Mouse (Mus musculus) embryonic fibroblast, embryonic 13.5 days (primary cell): ENCODE measurements around the gene Poc1a.

Experiments
- CTCF ChIP-seq: IDR thresholded peaks from 2 replicates; pipeline ENCODE4 v1.5.1; 2011; ENCODE audit warnings: mild to moderate bottlenecking, control low read depth, low read length, moderate library complexity, borderline replicate concordance; ENCODE audit not compliant: insufficient read depth
- POLR2A ChIP-seq: IDR thresholded peaks from 2 replicates; pipeline ENCODE4 v1.6.1; 2011; ENCODE audit warnings: low read depth, mild to moderate bottlenecking, control low read depth, low read length, moderate library complexity

DNA sequence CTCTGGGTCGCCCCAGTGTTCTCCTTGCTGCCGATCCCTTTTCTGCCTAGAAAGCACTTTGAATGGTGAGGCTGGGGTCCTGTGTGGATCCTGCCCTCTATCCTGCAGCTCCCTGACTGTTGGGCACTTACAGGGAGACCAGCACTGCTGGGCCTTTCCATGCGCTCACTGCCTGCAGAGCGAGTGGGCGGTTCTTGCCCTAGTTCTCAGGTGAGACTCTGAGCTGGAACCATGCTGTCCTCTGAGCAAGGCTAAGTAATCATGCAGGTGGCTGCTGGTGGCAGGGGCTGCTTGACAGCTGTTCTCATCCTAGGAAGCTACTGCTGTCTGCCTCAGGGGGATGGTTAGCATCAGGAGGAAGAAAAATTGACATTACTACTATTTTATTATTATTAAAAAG lies 28.1 kb downstream of the Poc1a start:
- no peak for TF ChIP-seq CTCF
- no peak for TF ChIP-seq POLR2A
